Comparison of ENCODE assay signal across 11 mouse cellular contexts in the genomic region with DNA sequence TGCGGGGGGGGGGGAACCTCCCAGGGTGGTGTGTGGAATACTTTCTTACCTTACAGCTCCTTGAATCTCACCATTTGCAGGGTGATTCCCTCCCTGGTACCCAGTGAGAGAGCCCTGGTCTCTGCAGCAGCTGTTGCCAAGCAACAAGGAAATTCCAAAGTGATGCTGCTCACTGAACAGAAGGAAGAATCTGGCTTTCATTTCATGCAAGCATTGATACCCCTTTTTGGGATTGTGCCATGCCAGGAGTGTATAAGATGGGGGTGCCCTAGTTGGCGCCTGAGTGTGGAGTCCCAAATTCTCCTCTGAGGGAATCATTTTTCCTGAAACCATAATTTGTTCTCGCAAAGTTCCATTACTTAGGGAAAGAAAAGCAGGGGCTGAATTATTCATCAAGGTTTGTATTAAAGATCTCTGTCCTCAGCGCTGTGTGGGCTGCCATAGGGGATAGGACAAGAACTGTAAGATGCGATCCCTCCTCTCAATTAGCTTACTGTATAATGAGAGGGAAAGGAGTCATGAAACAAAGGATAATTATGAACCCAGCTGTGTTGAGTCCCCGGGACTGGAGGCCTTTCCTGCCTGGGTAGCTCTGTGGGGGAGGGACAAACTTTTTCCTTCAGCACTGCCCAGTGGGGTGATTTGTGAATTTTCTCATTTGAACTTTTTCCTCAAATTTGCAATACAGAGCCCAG.
DNase-seq lines count a peak whose midpoint lies in the region; ATAC-seq and TF ChIP-seq lines count a peak whose summit lies in the region.
"Had no signal": no experiment of that assay in that cellular context is flagged by ENCODE, and none has a peak within 500 bp of the region (broad histone marks: within the 10 kb centered on the region; RNA-seq: fewer than 3 reads in every experiment).

No protein-coding gene starts in this region.

- no peak overlapping the region for H3K4me3 ChIP-seq in forebrain, embryonic 14.5 days (ENCODE audit: low read depth, low read length)
- H3K4me3 ChIP-seq in layer of hippocampus, adult 2 months, result no peak overlapping the region
- H3K4me3 ChIP-seq in midbrain, postnatal 0 days (ENCODE audit: low read depth, low read length), result no peak overlapping the region
- no peak overlapping the region for H3K4me3 ChIP-seq in stomach, postnatal 0 days (ENCODE audit: low read depth, low read length)
- H3K4me3 ChIP-seq: gastrocnemius, adult 2 months had no signal

- TF ChIP-seq CTCF in layer of hippocampus, adult 2 months (conservative IDR thresholded peaks at IDR 0.05), result no peak
- no peak for TF ChIP-seq CTCF in midbrain, postnatal 0 days (IDR thresholded peaks at IDR 0.05)
- no peak for TF ChIP-seq CTCF in stomach, postnatal 0 days (IDR thresholded peaks at IDR 0.05; ENCODE audit: low read depth)

- H3K27ac ChIP-seq in forebrain, embryonic 14.5 days (ENCODE audit: low read depth, low read length), result peak overlapping the region; percentile 67
- peak overlapping the region; percentile 15; the same call in 1 of the 2 replicates for H3K27ac ChIP-seq in layer of hippocampus, adult 2 months
- peak overlapping the region; percentile 70 for H3K27ac ChIP-seq in midbrain, postnatal 0 days (ENCODE audit: low read depth, low read length)
- no peak overlapping the region for H3K27ac ChIP-seq in stomach, postnatal 0 days (replicated peaks)
- H3K27ac ChIP-seq: gastrocnemius, adult 2 months; macrophage had no signal

- no peaks in the 10 kb centered on the region for H3K27me3 ChIP-seq in forebrain, embryonic 14.5 days (replicated peaks; ENCODE audit: control insufficient read depth, insufficient read depth, low read length)
- no peaks in the 10 kb centered on the region for H3K27me3 ChIP-seq in midbrain, postnatal 0 days (ENCODE audit: insufficient read depth, low read length)
- H3K27me3 ChIP-seq in stomach, postnatal 0 days (ENCODE audit: control insufficient read depth, insufficient read depth, low read length), result no peaks in the 10 kb centered on the region

- H3K9me3 ChIP-seq in forebrain, embryonic 14.5 days (replicated peaks; ENCODE audit: control insufficient read depth, low read length), result no peaks in the 10 kb centered on the region
- H3K9me3 ChIP-seq in midbrain, postnatal 0 days (ENCODE audit: low read length), result no peaks in the 10 kb centered on the region
- H3K9me3 ChIP-seq in stomach, postnatal 0 days (ENCODE audit: control insufficient read depth, low read length), result no peaks in the 10 kb centered on the region

- peak overlapping the region; percentile 33; the same call in 1 of the 2 replicates for H3K4me2 ChIP-seq in forebrain, embryonic 14.5 days (ENCODE audit: low read length)
- H3K4me2 ChIP-seq in midbrain, postnatal 0 days (ENCODE audit: low read depth, low read length, poor library complexity, severe bottlenecking), result peak overlapping the region; percentile 7; the same call in 1 of the 2 replicates
- no peak overlapping the region for H3K4me2 ChIP-seq in stomach, postnatal 0 days (replicated peaks; ENCODE audit: low read depth)

- WGBS in forebrain, embryonic 14.5 days, result 24% methylated on average over 6 of the region's 6 CpGs
- 36% methylated on average over 6 of the region's 6 CpGs for WGBS in midbrain, postnatal 0 days
- WGBS in stomach, postnatal 0 days, result 89% methylated on average over 6 of the region's 6 CpGs

- H3K9ac ChIP-seq in forebrain, embryonic 14.5 days (ENCODE audit: low read length), result no peak overlapping the region
- no peak overlapping the region for H3K9ac ChIP-seq in midbrain, postnatal 0 days (replicated peaks; ENCODE audit: low read length, poor library complexity, severe bottlenecking)
- no peak overlapping the region for H3K9ac ChIP-seq in stomach, postnatal 0 days (ENCODE audit: low read length)

- TF ChIP-seq EP300 in stomach, postnatal 0 days (optimal IDR thresholded peaks at IDR 0.05), result no peak

- peak; percentile 85 for ATAC-seq in forebrain, embryonic 14.5 days
- peak; percentile 68 for ATAC-seq in midbrain, postnatal 0 days (ENCODE audit: low FRiP score)
- no peak for ATAC-seq in megakaryocyte progenitor cell, adult 5-6 weeks (replicated peaks; ENCODE audit: poor library complexity)
- no peak for ATAC-seq in stomach, postnatal 0 days (ENCODE audit: low FRiP score, low TSS enrichment)

- H3K36me3 ChIP-seq in forebrain, embryonic 14.5 days (ENCODE audit: control insufficient read depth, insufficient read depth, low read length), result no peaks in the 10 kb centered on the region
- no peaks in the 10 kb centered on the region for H3K36me3 ChIP-seq in midbrain, postnatal 0 days (ENCODE audit: insufficient read depth, low read length)
- peaks cover 20% of the 10 kb centered on the region for H3K36me3 ChIP-seq in stomach, postnatal 0 days (ENCODE audit: control insufficient read depth, insufficient read depth, low read length)

- H3K4me1 ChIP-seq in forebrain, embryonic 14.5 days (ENCODE audit: control insufficient read depth, insufficient read depth, low read length), result peaks cover 22% of the 10 kb centered on the region
- H3K4me1 ChIP-seq in midbrain, postnatal 0 days (ENCODE audit: insufficient read depth, low read length), result 0 out of 2 replicates have a peak, but pooled peaks cover 2% of the 10 kb centered on the region
- no peaks in the 10 kb centered on the region for H3K4me1 ChIP-seq in stomach, postnatal 0 days (replicated peaks; ENCODE audit: control insufficient read depth, insufficient read depth)

- peak; percentile 85 for DNase-seq in brain, adult 2 months (ENCODE audit: low read depth, low spot score)
- DNase-seq in forebrain, embryonic 14.5 days (ENCODE audit: low spot score), result peak; percentile 94
- DNase-seq in layer of hippocampus, adult 2 months (ENCODE audit: low spot score in 2 of 2), result peak; percentile 30 to 59
- DNase-seq in midbrain, postnatal 0 days (ENCODE audit: low spot score), result peak; percentile 80
- no peak for DNase-seq in cerebellum, adult 8-10 months
- DNase-seq in urinary bladder, adult 18-20 months (ENCODE audit: low spot score in 2 of 2), result no peak
- no peak for DNase-seq in stomach, postnatal 0 days (ENCODE audit: low spot score)
- DNase-seq: gastrocnemius, adult 2 months; heart, postnatal 4 days had no signal

Comparison
In these comparisons a context has a peak if more than half of its experiments do, and no peak if none do; other contexts are left out.
1. DNase-seq: peak in brain, adult 2 months (single experiment), forebrain, embryonic 14.5 days (single experiment), layer of hippocampus, adult 2 months (2 of 2) and midbrain, postnatal 0 days (single experiment); none in cerebellum, adult 8-10 months (single experiment), urinary bladder, adult 18-20 months (0 of 2) and stomach, postnatal 0 days (single experiment).
2. ATAC-seq: peak in forebrain, embryonic 14.5 days (single experiment) and midbrain, postnatal 0 days (single experiment); none in megakaryocyte progenitor cell, adult 5-6 weeks (single experiment) and stomach, postnatal 0 days (single experiment).